Comparison of ENCODE assay signal across 13 mouse cellular contexts in genomic region chr16:24340646-24341045, GRCm38 (mm10).
"Had no signal": no experiment of that assay in that cellular context is flagged by ENCODE, and none has a peak within 500 bp of the region (broad histone marks: within the 10 kb centered on the region; RNA-seq: fewer than 3 reads in every experiment).

No protein-coding gene starts in this region.

- H3K36me3 ChIP-seq: lung, embryonic 15.5 days; midbrain, embryonic 13.5 days; midbrain, embryonic 15.5 days; neural tube, embryonic 12.5 days; stomach, embryonic 15.5 days had no signal

- DNase-seq: lung, adult 2 months; lung, postnatal 14 days; lung, postnatal 36 days; right cerebral cortex, postnatal 14 days; thymus, adult 2 months; thymus, postnatal 25 days had no signal

- H3K27ac ChIP-seq: macrophage; midbrain, embryonic 13.5 days; midbrain, embryonic 15.5 days; neural tube, embryonic 12.5 days; stomach, embryonic 15.5 days had no signal

- H3K27me3 ChIP-seq: lung, embryonic 15.5 days; midbrain, embryonic 13.5 days; midbrain, embryonic 15.5 days; neural tube, embryonic 12.5 days; stomach, embryonic 15.5 days had no signal

- H3K4me3 ChIP-seq: lung, embryonic 15.5 days; megakaryocyte, embryonic 14.5 days; midbrain, embryonic 13.5 days; midbrain, embryonic 15.5 days; neural tube, embryonic 12.5 days; stomach, embryonic 15.5 days had no signal

- H3K4me1 ChIP-seq: megakaryocyte, embryonic 14.5 days; midbrain, embryonic 13.5 days; midbrain, embryonic 15.5 days had no signal
